25 mouse cellular contexts compared by ENCODE assay signal in the genomic region with DNA sequence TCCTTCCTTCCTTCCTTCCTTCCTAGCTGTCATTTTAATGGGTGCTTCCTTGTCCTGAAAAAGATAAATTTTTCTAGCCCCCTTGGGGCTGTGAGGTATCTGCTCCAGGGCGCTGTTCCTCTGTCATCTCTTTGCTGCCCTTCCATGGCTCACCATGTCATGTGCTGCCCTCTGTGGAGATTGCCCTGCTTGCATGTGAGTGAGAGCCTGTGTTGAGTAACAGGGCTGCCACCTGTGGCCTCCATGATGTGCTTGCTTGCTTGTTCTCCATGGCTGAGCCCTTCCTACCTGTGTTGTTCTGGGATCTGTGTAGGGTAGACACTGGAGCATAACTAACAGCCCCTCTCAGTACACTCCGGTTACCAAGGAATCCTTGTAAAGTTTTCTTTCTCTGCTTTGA.
"Had no signal": no experiment of that assay in that cellular context is flagged by ENCODE, and none has a peak within 500 bp of the region (broad histone marks: within the 10 kb centered on the region; RNA-seq: fewer than 3 reads in every experiment).

No protein-coding gene starts in this region.

- H3K9ac ChIP-seq: heart, embryonic 12.5 days; hindbrain, embryonic 12.5 days; hindbrain, embryonic 14.5 days; intestine, embryonic 15.5 days; limb, embryonic 12.5 days; liver, embryonic 13.5 days had no signal

- H3K4me1 ChIP-seq: intestine, embryonic 15.5 days had no signal

- H3K27me3 ChIP-seq: heart, embryonic 12.5 days; hindbrain, embryonic 12.5 days; intestine, embryonic 15.5 days; limb, embryonic 12.5 days; liver, embryonic 13.5 days had no signal

- H3K9me3 ChIP-seq: heart, embryonic 10.5 days; hindbrain, embryonic 12.5 days; intestine, embryonic 15.5 days; limb, embryonic 10.5 days; liver, embryonic 13.5 days had no signal

- DNase-seq: gastrocnemius, adult 2 months; gastrocnemius, postnatal 10 days; gastrocnemius, postnatal 25 days; heart, adult 2 months; heart, postnatal 14 days; heart, postnatal 4 days; kidney, adult 18-20 months; kidney, adult 8-10 months; kidney, postnatal 14 days; liver; liver, embryonic 13.5 days had no signal

- H3K4me2 ChIP-seq: heart, embryonic 12.5 days; hindbrain, embryonic 12.5 days; hindbrain, embryonic 14.5 days; intestine, embryonic 15.5 days; limb, embryonic 12.5 days; liver, embryonic 11.5 days; liver, embryonic 13.5 days had no signal

- H3K27ac ChIP-seq: gastrocnemius, adult 2 months; heart, adult 2 months; heart, embryonic 10.5 days; hindbrain, embryonic 10.5 days; hindbrain, embryonic 12.5 days; hindbrain, embryonic 14.5 days; intestine, embryonic 15.5 days; layer of hippocampus, adult 2 months; left cerebral cortex, adult 2 months; limb, embryonic 10.5 days; limb, embryonic 12.5 days; liver, embryonic 13.5 days had no signal

- H3K36me3 ChIP-seq: heart, embryonic 10.5 days; heart, embryonic 12.5 days; hindbrain, embryonic 12.5 days; intestine, embryonic 15.5 days; limb, embryonic 10.5 days; limb, embryonic 12.5 days had no signal

- H3K4me3 ChIP-seq: gastrocnemius, adult 2 months; heart, adult 2 months; heart, embryonic 10.5 days; heart, embryonic 12.5 days; hindbrain, embryonic 10.5 days; hindbrain, embryonic 12.5 days; intestine, embryonic 15.5 days; layer of hippocampus, adult 2 months; left cerebral cortex, adult 2 months; limb, embryonic 10.5 days; limb, embryonic 12.5 days; liver, embryonic 13.5 days had no signal

- ATAC-seq: forebrain, embryonic 16.5 days; hindbrain, embryonic 16.5 days; inflammation-experienced regulatory T-cells, adult 6 months; intestine, embryonic 15.5 days had no signal
